Mouse (Mus musculus): ENCODE results near the gene Samd4b.

Gene Samd4b

DNA sequence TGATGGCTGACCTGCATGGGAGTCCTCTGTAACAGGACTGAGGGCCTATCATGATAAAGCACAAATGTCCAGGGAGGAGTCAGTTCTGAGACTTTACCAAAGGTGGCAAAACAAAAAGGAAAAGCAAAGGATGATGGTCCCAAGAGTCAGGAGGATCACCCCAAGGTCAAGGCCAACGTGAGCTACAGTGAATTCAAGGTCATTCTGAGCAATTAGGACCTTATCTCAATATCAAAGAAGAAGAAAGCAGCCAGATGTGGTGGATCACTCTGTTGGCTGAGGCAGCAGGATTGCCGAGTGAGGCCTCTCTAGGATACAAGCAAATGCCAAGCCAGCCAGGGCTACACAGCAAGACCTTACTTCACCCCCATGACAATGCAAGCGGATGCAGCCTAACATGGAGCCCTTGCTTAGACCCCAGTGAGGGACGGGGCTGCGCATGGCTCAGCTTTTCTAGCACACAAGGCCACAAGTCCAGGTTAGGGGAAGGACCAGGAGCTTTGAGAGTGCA is 19.3 kb downstream of the Samd4b start:
- ChIA-PET POLR2A (interaction anchor here (0.6 to 15.0 kb wide), 66 partner anchors 8 to 1293 kb away, joined by 3 to 318 read pairs (median 5); partner anchors contain the start of genes Rps16 (in 3 of the 4), Med29 (in 2 of the 4), Paf1 (in 2 of the 4) and Pak4 (in 2 of the 4)), CTCF (interaction anchor here (0.6 to 3.9 kb wide), 10 partner anchors 10 to 1381 kb away, joined by 3 to 30 read pairs (median 5); partner anchors contain the start of gene Gmfg (in 1 of the 4))

DNA sequence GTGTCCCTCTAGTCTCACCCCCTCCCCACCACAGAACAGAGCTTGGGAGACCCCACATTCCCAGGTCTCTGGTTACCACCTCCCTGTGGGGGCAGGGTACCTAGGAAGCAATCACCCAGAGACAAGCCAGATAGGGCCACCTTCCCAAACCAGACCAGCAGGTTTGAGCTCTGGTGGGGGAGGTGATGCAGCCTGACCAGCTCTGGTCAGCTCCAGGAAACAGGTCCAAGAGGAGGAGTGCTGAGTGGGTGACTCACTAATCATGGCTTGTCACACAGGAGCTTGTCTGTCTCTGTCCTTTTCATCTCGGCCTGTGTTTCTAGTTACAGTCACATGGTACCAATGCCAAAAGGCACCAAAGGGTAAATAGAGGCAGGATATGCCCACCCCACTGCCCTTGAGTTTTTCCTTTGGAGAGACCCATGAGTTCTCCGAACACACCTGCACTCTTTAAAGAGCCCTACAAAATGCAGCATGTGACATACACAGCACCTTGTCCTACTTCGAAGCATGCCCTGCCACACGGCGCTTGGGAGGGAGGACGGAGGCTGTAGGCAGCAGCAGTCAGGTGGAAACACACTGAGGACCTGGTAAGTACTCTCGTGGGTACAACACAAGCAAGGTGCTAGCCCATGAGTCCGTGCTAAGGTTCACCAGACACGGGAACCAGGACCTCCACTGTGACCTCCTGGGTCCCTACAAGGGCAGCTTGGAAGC is 20.0 kb downstream of the Samd4b start:
- CTCF ChIA-PET = interaction anchor here in 3 of 4 experiments (1.0 to 3.9 kb wide), 11 partner anchors 9 to 140 kb away, joined by 3 to 30 read pairs (median 5); partner anchors contain the start of genes Gmfg (in 1 of the 3), Pak4 (in 1 of the 3) and Samd4b (in 1 of the 3)
- POLR2A ChIA-PET = interaction anchor here in 3 of 4 experiments (0.5 to 15.0 kb wide), 68 partner anchors 7 to 1292 kb away, joined by 3 to 318 read pairs (median 5); partner anchors contain the start of genes Med29 (in 2 of the 3), Paf1 (in 2 of the 3), Pak4 (in 2 of the 3) and Rps16 (in 2 of the 3)

- POLR2A ChIA-PET = interaction anchor here in 3 of 4 experiments (0.7 to 15.0 kb wide), 22 partner anchors 8 to 234 kb away, joined by 3 to 318 read pairs (median 6); partner anchors contain the start of genes Pak4 (in 3 of the 3), Samd4b (in 3 of the 3), Rps16 (in 2 of the 3) and Fbxo27 (in 1 of the 3)
Measured at GRCm38 (mm10) chr7:28576271-28576914, 21.6 kb downstream of the Samd4b start.

GRCm38 (mm10) chr7:28575597-28575996 is 22.3 kb downstream of the Samd4b start:
- ChIA-PET POLR2A (interaction anchor here in 3 of 4 experiments (0.6 to 15.0 kb wide), 8 partner anchors 9 to 225 kb away, joined by 3 to 318 read pairs (median 7); partner anchors contain the start of genes Pak4 (in 3 of the 3), Samd4b (in 3 of the 3), Gmfg (in 1 of the 3) and Rps16 (in 1 of the 3)), CTCF (interaction anchor here in 3 of 4 experiments (0.8 to 1.6 kb wide), 3 partner anchors 21 to 43 kb away, joined by 3 to 5 read pairs (median 4); partner anchors contain the start of genes Pak4 (in 1 of the 3) and Samd4b (in 1 of the 3))

More at GRCm38 (mm10) chr7:28576271-28576914, 21.6 kb downstream of the Samd4b start:
- CTCF ChIA-PET = interaction anchor here (0.8 to 3.9 kb wide), 11 partner anchors 8 to 231 kb away, joined by 3 to 30 read pairs (median 4); partner anchors contain the start of genes Pak4 (in 2 of the 4) and Samd4b (in 2 of the 4)

DNA sequence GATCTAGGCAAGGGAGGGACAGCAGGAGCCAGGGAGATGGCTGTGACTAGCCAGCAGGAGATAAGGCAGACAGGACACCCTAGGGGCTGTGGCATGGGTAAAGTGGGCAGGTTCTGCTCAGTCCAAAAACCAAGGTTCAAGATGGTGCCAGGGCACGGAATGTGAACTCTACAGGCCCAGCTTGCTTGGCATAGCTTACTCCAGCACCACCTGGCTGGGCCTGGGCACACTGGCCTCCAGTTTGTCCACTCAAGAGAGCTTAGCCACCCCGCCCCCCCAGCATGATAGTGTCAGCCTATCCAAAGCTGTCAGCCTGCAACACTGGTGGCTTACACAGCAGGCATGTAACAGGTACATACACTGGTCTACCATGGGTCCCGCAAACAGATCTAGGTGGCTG is 24.7 kb downstream of the Samd4b start:
- ChIA-PET POLR2A (interaction anchor here in 3 of 4 experiments (0.6 to 15.0 kb wide), 6 partner anchors 8 to 137 kb away, joined by 3 to 318 read pairs (median 4); partner anchors contain the start of genes Pak4 (in 2 of the 3) and Samd4b (in 2 of the 3)), CTCF (no interaction called here)

GRCm38 (mm10) chr7:28572689-28573088 is 25.3 kb downstream of the Samd4b start:
- CTCF ChIA-PET = interaction anchor here in 1 of 4 experiments (1.1 kb wide), 1 partner anchor 24 kb away, joined by 3 read pairs; no protein-coding TSS in a partner anchor
- POLR2A ChIA-PET = interaction anchor here in 3 of 4 experiments (0.6 to 15.0 kb wide), 11 partner anchors 9 to 137 kb away, joined by 3 to 318 read pairs (median 3); partner anchors contain the start of genes Pak4 (in 2 of the 3) and Samd4b (in 2 of the 3)

DNA sequence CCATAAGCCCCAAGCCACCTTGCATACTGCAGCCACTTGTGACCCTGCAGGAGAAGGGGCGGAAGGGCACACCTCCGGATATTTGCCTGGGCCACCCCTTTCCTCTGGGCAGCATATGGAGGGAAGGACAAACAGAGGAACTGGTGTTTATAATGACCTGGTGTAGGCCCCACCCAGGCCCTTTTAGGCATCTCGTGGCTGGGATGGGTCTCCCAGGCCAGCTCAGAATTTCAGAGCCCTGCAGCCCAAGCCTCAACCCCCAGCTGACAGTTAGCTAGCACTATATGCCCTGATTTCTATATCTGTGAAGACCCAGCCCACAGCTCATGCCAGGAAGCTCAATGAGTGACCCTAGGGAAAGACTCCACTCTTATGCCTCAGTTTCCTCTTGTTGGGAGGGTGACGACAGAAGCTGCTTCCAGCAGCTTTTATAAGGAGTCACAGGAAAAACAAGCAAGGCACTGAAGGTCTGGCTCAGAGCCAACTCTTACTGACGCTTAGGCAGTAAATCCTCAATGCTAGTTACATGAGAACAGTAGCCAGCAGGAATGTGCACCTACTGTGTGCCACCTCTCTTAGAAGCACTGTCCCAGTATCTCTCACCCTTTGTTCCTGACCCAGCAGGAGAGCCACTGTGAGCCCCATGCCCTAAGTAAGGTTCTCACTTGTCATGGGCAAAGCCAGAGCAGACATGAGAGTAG is 26.8 kb downstream of the Samd4b start:
- POLR2A ChIA-PET = interaction anchor here in 3 of 4 experiments (0.6 to 15.0 kb wide), 17 partner anchors 7 to 1215 kb away, joined by 3 to 318 read pairs (median 4); partner anchors contain the start of genes Pak4 (in 2 of the 3), Samd4b (in 2 of the 3), Gmfg (in 1 of the 3) and Shkbp1 (in 1 of the 3)
- CTCF ChIA-PET = interaction anchor here in 3 of 4 experiments (0.8 to 1.5 kb wide), 11 partner anchors 13 to 134 kb away, joined by 3 to 5 read pairs (median 3); partner anchors contain the start of gene Gmfg (in 2 of the 3)

- ChIA-PET CTCF (interaction anchor here in 3 of 4 experiments (0.8 to 4.0 kb wide), 12 partner anchors 8 to 133 kb away, joined by 3 to 30 read pairs (median 3); partner anchors contain the start of gene Gmfg (in 2 of the 3)), POLR2A (interaction anchor here in 3 of 4 experiments (0.6 to 15.0 kb wide), 16 partner anchors 7 to 421 kb away, joined by 3 to 318 read pairs (median 4); partner anchors contain the start of genes Pak4 (in 2 of the 3), Samd4b (in 2 of the 3), Acp7 (in 1 of the 3) and Gmfg (in 1 of the 3))
Measured at GRCm38 (mm10) chr7:28570291-28570981, 27.5 kb downstream of the Samd4b start.

- CTCF ChIA-PET = interaction anchor here (0.5 to 4.0 kb wide), 37 partner anchors 9 to 475 kb away, joined by 3 to 30 read pairs (median 4); partner anchors contain the start of genes Pak4 (in 2 of the 4), Samd4b (in 2 of the 4), Gmfg (in 1 of the 4) and Med29 (in 1 of the 4)
- POLR2A ChIA-PET = interaction anchor here in 3 of 4 experiments (0.6 to 15.0 kb wide), 11 partner anchors 10 to 226 kb away, joined by 3 to 318 read pairs (median 4); partner anchors contain the start of genes Pak4 (in 2 of the 3), Samd4b (in 2 of the 3), Med29 (in 1 of the 3) and Paf1 (in 1 of the 3)
Measured at GRCm38 (mm10) chr7:28568253-28568652, 29.7 kb downstream of the Samd4b start.

- CTCF ChIA-PET = interaction anchor here in 3 of 4 experiments (1.2 to 4.0 kb wide), 8 partner anchors 9 to 131 kb away, joined by 3 to 30 read pairs (median 5); partner anchors contain the start of genes Gmfg (in 1 of the 3), Pak4 (in 1 of the 3) and Samd4b (in 1 of the 3)
- POLR2A ChIA-PET = interaction anchor here in 2 of 4 experiments (0.8 to 6.7 kb wide), 4 partner anchors 11 to 175 kb away, joined by 3 to 53 read pairs (median 4); partner anchors contain the start of genes Med29 (in 1 of the 2) and Paf1 (in 1 of the 2)
Measured at GRCm38 (mm10) chr7:28567539-28567938, 30.4 kb downstream of the Samd4b start.

DNA sequence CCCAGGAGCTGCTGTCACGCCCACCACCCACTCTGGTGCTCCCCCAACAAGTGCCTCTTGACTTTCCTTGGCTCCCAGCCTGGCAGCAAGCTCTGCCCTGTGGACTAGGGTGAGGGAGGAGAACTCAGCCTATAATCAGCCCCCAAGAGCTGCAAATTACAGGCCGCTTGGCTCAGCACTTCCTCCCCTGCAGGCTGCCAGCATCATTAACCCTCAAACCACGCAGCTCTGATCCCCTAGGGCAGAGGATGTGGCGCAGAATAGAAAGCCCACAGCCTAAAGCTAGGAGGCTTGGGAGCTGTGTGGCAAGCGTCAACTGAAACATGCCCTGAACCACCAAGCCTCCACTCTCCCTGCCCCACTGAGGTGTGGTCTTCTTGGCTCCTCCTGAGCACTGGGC is 32.5 kb downstream of the Samd4b start:
- POLR2A ChIA-PET = interaction anchor here in 2 of 4 experiments (0.6 to 6.7 kb wide), 5 partner anchors 8 to 199 kb away, joined by 3 to 53 read pairs (median 3); no protein-coding TSS in a partner anchor
- CTCF ChIA-PET = interaction anchor here in 1 of 4 experiments (1.0 to 2.0 kb wide), 2 partner anchors 16 to 36 kb away, joined by 3 to 4 read pairs; no protein-coding TSS in a partner anchor

GRCm38 (mm10) chr7:28562951-28563350 is 35.0 kb downstream of the Samd4b start:
- ChIA-PET CTCF (interaction anchor here in 3 of 4 experiments (0.7 to 1.4 kb wide), 3 partner anchors 14 to 1264 kb away, joined by 3 to 5 read pairs (median 5); no protein-coding TSS in a partner anchor), POLR2A (interaction anchor here in 1 of 4 experiments (1.2 to 4.5 kb wide), 4 partner anchors 8 to 35 kb away, joined by 3 to 32 read pairs (median 13); partner anchors contain the start of genes Pak4 and Samd4b)

GRCm38 (mm10) chr7:28562371-28562770 is 35.6 kb downstream of the Samd4b start:
- ChIA-PET POLR2A (interaction anchor here in 2 of 4 experiments (1.0 to 8.0 kb wide), 4 partner anchors 16 to 179 kb away, joined by 3 to 51 read pairs (median 27); partner anchors contain the start of genes Mrps12 (in 1 of the 2), Pak4 (in 1 of the 2), Samd4b (in 1 of the 2) and Sars2 (in 1 of the 2)), CTCF (interaction anchor here in 1 of 4 experiments (0.7 to 1.3 kb wide), 2 partner anchors 70 to 193 kb away, joined by 4 to 5 read pairs; no protein-coding TSS in a partner anchor)

- ChIA-PET POLR2A (interaction anchor here in 2 of 4 experiments (1.0 to 8.0 kb wide), 4 partner anchors 16 to 180 kb away, joined by 3 to 51 read pairs (median 27); partner anchors contain the start of genes Mrps12 (in 1 of the 2), Pak4 (in 1 of the 2), Samd4b (in 1 of the 2) and Sars2 (in 1 of the 2)), CTCF (interaction anchor here in 1 of 4 experiments (0.7 to 1.3 kb wide), 2 partner anchors 69 to 193 kb away, joined by 4 to 5 read pairs; no protein-coding TSS in a partner anchor)
Measured at GRCm38 (mm10) chr7:28561967-28562366, 36.0 kb downstream of the Samd4b start.
